Mouse (Mus musculus): Measurements from ENCODE around the gene Eef1g. TPM values are rescaled to one million over a fixed set of nuclear protein-coding genes. Genes with fewer than 3 reads are reported as not detected.
A peak's percentile ranks its signal among the peaks of the same experiment; 100 is the strongest.
"Not testable (repeated sequence)": the region's sequence is repeated elsewhere in the genome, so short reads cannot be mapped to it uniquely, and the experiment has no call there.

Eef1g gene
- polyA plus RNA-seq, 1 experiment from 2014 or later, result 344 TPM

GRCm38 (mm10) chr19:8972491-8972890 is 5.7 kb downstream of the Eef1g start:
- H3K4me3 ChIP-seq (ENCODE audit: low read depth, low read length); H3K4me1 ChIP-seq (ENCODE audit: control insufficient read depth, insufficient read depth, low read length); H3K9ac ChIP-seq (ENCODE audit: low read depth, low read length); H3K27me3 ChIP-seq (ENCODE audit: control insufficient read depth, insufficient read depth, low read length); H3K27ac ChIP-seq (ENCODE audit: low read depth, low read length); H3K4me2 ChIP-seq; H3K9me3 ChIP-seq (replicated peaks; ENCODE audit: control insufficient read depth, low read length); ATAC-seq (replicated peaks; ENCODE audit: insufficient number of reproducible peaks, low FRiP score, low TSS enrichment): not testable (repeated sequence)
- H3K36me3 ChIP-seq (ENCODE audit: control insufficient read depth, insufficient read depth, low read length), result peaks cover 71% of the 10 kb centered on the region
- 85% methylated on average over 8 of the region's 8 CpGs for WGBS (ENCODE audit: insufficient replicate concordance)

- no peak overlapping the region for H3K4me3 ChIP-seq (ENCODE audit: low read depth, low read length)
- H3K9me3 ChIP-seq (replicated peaks; ENCODE audit: control insufficient read depth, low read length), result no peaks in the 10 kb centered on the region
- H3K36me3 ChIP-seq (ENCODE audit: control insufficient read depth, insufficient read depth, low read length), result peaks cover 82% of the 10 kb centered on the region
- WGBS (ENCODE audit: insufficient replicate concordance), result 87% methylated on average over 1 of the region's 1 CpGs
- no peak overlapping the region for H3K4me2 ChIP-seq
- no peak overlapping the region for H3K9ac ChIP-seq (ENCODE audit: low read depth, low read length)
- no peaks in the 10 kb centered on the region for H3K4me1 ChIP-seq (ENCODE audit: control insufficient read depth, insufficient read depth, low read length)
- H3K27me3 ChIP-seq (ENCODE audit: control insufficient read depth, insufficient read depth, low read length), result no peaks in the 10 kb centered on the region
- H3K27ac ChIP-seq (ENCODE audit: low read depth, low read length), result no peak overlapping the region
- no peak for ATAC-seq (replicated peaks; ENCODE audit: insufficient number of reproducible peaks, low FRiP score, low TSS enrichment)
Measured at GRCm38 (mm10) chr19:8974638-8975037, 7.8 kb downstream of the Eef1g start.

GRCm38 (mm10) chr19:8975491-8975890 is 8.7 kb downstream of the Eef1g start:
- no peak for ATAC-seq (replicated peaks; ENCODE audit: insufficient number of reproducible peaks, low FRiP score, low TSS enrichment)
- 0 out of 2 replicates have a peak overlapping the region, but pooled peaks have one; percentile 34 for H3K9ac ChIP-seq (ENCODE audit: low read depth, low read length)
- H3K4me1 ChIP-seq (ENCODE audit: control insufficient read depth, insufficient read depth, low read length), result no peaks in the 10 kb centered on the region
- no peak overlapping the region for H3K4me2 ChIP-seq
- H3K36me3 ChIP-seq (ENCODE audit: control insufficient read depth, insufficient read depth, low read length), result peaks cover 81% of the 10 kb centered on the region
- H3K27me3 ChIP-seq (ENCODE audit: control insufficient read depth, insufficient read depth, low read length), result no peaks in the 10 kb centered on the region
- no peaks in the 10 kb centered on the region for H3K9me3 ChIP-seq (replicated peaks; ENCODE audit: control insufficient read depth, low read length)
- 82% methylated on average over 2 of the region's 2 CpGs for WGBS (ENCODE audit: insufficient replicate concordance)
- no peak overlapping the region for H3K27ac ChIP-seq (ENCODE audit: low read depth, low read length)
- no peak overlapping the region for H3K4me3 ChIP-seq (ENCODE audit: low read depth, low read length)

GRCm38 (mm10) chr19:8976535-8976934 is 9.7 kb downstream of the Eef1g start:
- Histone ChIP-seq H3K4me2 (no peak overlapping the region), H3K4me3 (ENCODE audit: low read depth, low read length) (no peak overlapping the region), H3K9me3 (replicated peaks; ENCODE audit: control insufficient read depth, low read length) (no peaks in the 10 kb centered on the region), H3K36me3 (ENCODE audit: control insufficient read depth, insufficient read depth, low read length) (peaks cover 72% of the 10 kb centered on the region), H3K27ac (ENCODE audit: low read depth, low read length) (no peak overlapping the region), H3K4me1 (ENCODE audit: control insufficient read depth, insufficient read depth, low read length) (peaks cover 6% of the 10 kb centered on the region), H3K27me3 (ENCODE audit: control insufficient read depth, insufficient read depth, low read length) (no peaks in the 10 kb centered on the region), H3K9ac (ENCODE audit: low read depth, low read length) (no peak overlapping the region)
- ATAC-seq (replicated peaks; ENCODE audit: insufficient number of reproducible peaks, low FRiP score, low TSS enrichment), result 0 out of 2 replicates have a peak, but pooled peaks have one; percentile 23
- 42% methylated on average over 3 of the region's 3 CpGs for WGBS (ENCODE audit: insufficient replicate concordance)

GRCm38 (mm10) chr19:8980771-8981170 is 13.9 kb downstream of the Eef1g start:
- WGBS (ENCODE audit: insufficient replicate concordance), result 46% methylated on average over 5 of the region's 5 CpGs
- H3K4me2 ChIP-seq, result no peak overlapping the region
- no peak for ATAC-seq (replicated peaks; ENCODE audit: insufficient number of reproducible peaks, low FRiP score, low TSS enrichment)
- no peak overlapping the region for H3K4me3 ChIP-seq (ENCODE audit: low read depth, low read length)
- peaks cover 34% of the 10 kb centered on the region for H3K36me3 ChIP-seq (ENCODE audit: control insufficient read depth, insufficient read depth, low read length)
- no peaks in the 10 kb centered on the region for H3K9me3 ChIP-seq (replicated peaks; ENCODE audit: control insufficient read depth, low read length)
- no peak overlapping the region for H3K9ac ChIP-seq (ENCODE audit: low read depth, low read length)
- no peaks in the 10 kb centered on the region for H3K27me3 ChIP-seq (ENCODE audit: control insufficient read depth, insufficient read depth, low read length)
- H3K4me1 ChIP-seq (ENCODE audit: control insufficient read depth, insufficient read depth, low read length), result peaks cover 43% of the 10 kb centered on the region
- 0 out of 2 replicates have a peak overlapping the region, but pooled peaks have one; percentile 3 for H3K27ac ChIP-seq (ENCODE audit: low read depth, low read length)

- WGBS (ENCODE audit: insufficient replicate concordance), result 55% methylated on average over 2 of the region's 2 CpGs
- Histone ChIP-seq H3K9me3 (replicated peaks; ENCODE audit: control insufficient read depth, low read length) (no peaks in the 10 kb centered on the region), H3K4me3 (ENCODE audit: low read depth, low read length) (no peak overlapping the region), H3K4me2 (no peak overlapping the region), H3K36me3 (ENCODE audit: control insufficient read depth, insufficient read depth, low read length) (peaks cover 33% of the 10 kb centered on the region), H3K27me3 (ENCODE audit: control insufficient read depth, insufficient read depth, low read length) (no peaks in the 10 kb centered on the region), H3K4me1 (ENCODE audit: control insufficient read depth, insufficient read depth, low read length) (peaks cover 48% of the 10 kb centered on the region), H3K27ac (ENCODE audit: low read depth, low read length) (no peak overlapping the region), H3K9ac (ENCODE audit: low read depth, low read length) (no peak overlapping the region)
- ATAC-seq (replicated peaks; ENCODE audit: insufficient number of reproducible peaks, low FRiP score, low TSS enrichment), result no peak
Measured at GRCm38 (mm10) chr19:8981450-8982168, 14.8 kb downstream of the Eef1g start.

GRCm38 (mm10) chr19:8982303-8983149 is 15.7 kb downstream of the Eef1g start:
- no peak overlapping the region for H3K4me3 ChIP-seq (ENCODE audit: low read depth, low read length)
- WGBS (ENCODE audit: insufficient replicate concordance), result 26% methylated on average over 5 of the region's 5 CpGs
- H3K4me2 ChIP-seq, result peak overlapping the region; percentile 22
- peaks cover 27% of the 10 kb centered on the region for H3K36me3 ChIP-seq (ENCODE audit: control insufficient read depth, insufficient read depth, low read length)
- H3K9ac ChIP-seq (ENCODE audit: low read depth, low read length), result 0 out of 2 replicates have a peak overlapping the region, but pooled peaks have one; percentile 18
- H3K9me3 ChIP-seq (replicated peaks; ENCODE audit: control insufficient read depth, low read length), result no peaks in the 10 kb centered on the region
- no peak for ATAC-seq (replicated peaks; ENCODE audit: insufficient number of reproducible peaks, low FRiP score, low TSS enrichment)
- peak overlapping the region; percentile 77 for H3K27ac ChIP-seq (ENCODE audit: low read depth, low read length)
- H3K4me1 ChIP-seq (ENCODE audit: control insufficient read depth, insufficient read depth, low read length), result peaks cover 48% of the 10 kb centered on the region
- no peaks in the 10 kb centered on the region for H3K27me3 ChIP-seq (ENCODE audit: control insufficient read depth, insufficient read depth, low read length)

GRCm38 (mm10) chr19:8983150-8983650 is 16.4 kb downstream of the Eef1g start:
- Histone ChIP-seq H3K36me3 (ENCODE audit: control insufficient read depth, insufficient read depth, low read length) (peaks cover 22% of the 10 kb centered on the region), H3K27me3 (ENCODE audit: control insufficient read depth, insufficient read depth, low read length) (no peaks in the 10 kb centered on the region), H3K27ac (ENCODE audit: low read depth, low read length) (peak overlapping the region; percentile 77), H3K4me3 (ENCODE audit: low read depth, low read length) (no peak overlapping the region), H3K4me1 (ENCODE audit: control insufficient read depth, insufficient read depth, low read length) (peaks cover 53% of the 10 kb centered on the region), H3K4me2 (peak overlapping the region; percentile 22), H3K9ac (ENCODE audit: low read depth, low read length) (no peak overlapping the region), H3K9me3 (replicated peaks; ENCODE audit: control insufficient read depth, low read length) (no peaks in the 10 kb centered on the region)
- WGBS (ENCODE audit: insufficient replicate concordance), result 6% methylated on average over 4 of the region's 4 CpGs
- 0 out of 2 replicates have a peak, but pooled peaks have one; percentile 29 for ATAC-seq (replicated peaks; ENCODE audit: insufficient number of reproducible peaks, low FRiP score, low TSS enrichment)

All from heart, embryonic 11.5 days (tissue).